Mouse (Mus musculus) CD4-positive helper T cell, adult 2 months (primary cell): ENCODE measurements around the gene Mmp15.
"Not testable (repeated sequence)": the region's sequence is repeated elsewhere in the genome, so short reads cannot be mapped to it uniquely, and the experiment has no call there.

Experiments used
- DNase-seq: peaks from one replicate; pipeline ENCODE4 v3.0.0-alpha.2; 2012; ENCODE audit warnings: low read depth, missing footprints, low spot score

Mmp15 gene

DNA sequence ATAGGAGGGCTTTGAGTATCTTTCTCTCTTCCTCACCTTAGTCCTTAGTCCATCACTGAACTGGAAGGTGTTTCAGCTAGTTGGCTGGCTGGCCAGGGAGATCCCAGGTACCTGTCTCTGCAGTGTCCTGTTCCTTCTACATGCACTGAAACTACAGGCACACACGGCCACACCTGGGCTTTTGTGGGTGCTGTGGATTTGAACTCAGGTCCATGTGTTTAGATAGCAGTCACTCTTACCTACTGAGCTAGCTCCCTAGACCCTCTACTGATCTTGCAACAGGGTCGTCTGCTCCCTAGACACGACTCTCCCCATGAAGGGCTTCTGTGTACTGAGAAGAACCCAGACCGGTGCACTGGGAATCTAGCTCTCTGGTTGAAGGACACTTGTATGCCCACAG lies 25.0 kb downstream of the Mmp15 start:
- DNase-seq: no peak

DNA sequence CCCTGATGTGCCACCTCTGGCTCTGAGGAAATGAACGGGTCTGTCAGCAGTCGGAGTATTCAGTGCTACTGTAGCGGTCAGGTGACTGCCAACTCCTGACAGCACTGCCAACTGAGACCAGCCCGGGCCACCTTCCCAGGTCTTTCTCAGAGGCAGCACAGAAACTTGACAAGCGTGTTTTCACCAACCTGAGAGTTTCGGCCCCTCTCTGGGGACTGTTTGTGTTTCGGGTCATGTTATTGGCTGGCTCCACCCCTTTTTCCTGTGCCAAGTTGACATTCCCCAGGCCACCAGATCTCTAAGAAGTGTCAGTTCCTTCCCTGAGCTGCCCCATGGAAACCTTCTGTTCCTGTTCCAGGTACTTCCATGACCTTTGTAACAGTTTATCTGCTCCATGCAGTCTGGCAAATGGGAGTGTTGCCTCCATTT lies 25.8 kb downstream of the Mmp15 start:
- no peak for DNase-seq

DNA sequence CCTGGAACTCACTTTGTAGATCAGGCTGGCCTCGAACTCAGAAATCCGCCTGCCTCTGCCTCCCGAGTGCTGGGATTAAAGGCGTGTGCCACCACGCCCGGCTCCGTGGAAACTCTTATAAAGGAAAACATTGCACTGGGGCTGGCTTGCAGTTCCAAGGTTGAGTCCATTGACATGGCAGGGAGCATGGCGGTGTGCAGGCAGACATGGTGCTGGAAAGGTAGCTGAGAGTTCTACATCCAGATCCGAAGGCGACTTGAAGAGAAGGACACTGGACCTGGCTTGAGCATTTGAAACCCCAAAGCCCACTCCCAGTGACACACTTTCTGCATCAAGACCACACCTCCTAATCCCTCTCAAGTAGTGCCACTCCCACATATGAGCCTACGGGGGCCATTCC lies 26.9 kb downstream of the Mmp15 start:
- not testable (repeated sequence) for DNase-seq

DNA sequence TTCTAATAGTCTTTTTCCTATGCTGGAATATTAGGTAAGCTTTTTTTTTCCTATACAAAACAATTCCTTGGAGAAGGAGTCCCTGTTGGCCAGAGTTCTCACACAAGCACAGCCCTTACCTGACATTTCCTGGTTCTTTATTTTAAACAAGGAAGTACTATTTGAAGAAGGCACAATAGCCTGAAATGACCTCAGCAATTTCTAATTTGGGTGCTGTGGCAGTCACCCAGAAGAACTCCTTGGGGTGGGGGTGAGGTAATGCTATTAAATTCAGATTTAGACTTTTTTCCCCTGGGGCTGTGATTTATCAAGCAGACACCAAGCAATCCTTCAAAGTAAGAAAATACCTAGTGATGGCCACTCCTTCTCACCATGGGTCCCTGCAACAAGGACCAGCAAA lies 28.9 kb downstream of the Mmp15 start:
- DNase-seq: no peak

DNA sequence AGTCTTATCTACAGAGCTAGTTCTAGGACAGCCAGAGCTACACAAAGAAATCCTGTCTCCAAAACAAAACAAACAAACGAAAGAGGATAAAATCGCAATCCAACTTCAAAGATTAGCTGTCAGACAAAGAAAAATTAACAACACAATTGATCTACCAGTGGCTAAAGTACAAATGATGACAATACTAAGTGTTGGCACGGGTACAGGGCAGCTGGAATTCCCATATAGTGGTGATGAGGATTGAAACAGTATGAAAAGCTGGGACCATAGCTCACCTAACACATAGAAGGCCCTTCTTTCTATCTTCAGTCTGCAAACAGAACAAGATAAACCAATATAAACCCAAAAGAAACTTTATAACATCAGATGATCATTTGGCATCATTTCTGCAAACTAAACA lies 29.5 kb downstream of the Mmp15 start:
- no peak for DNase-seq

DNA sequence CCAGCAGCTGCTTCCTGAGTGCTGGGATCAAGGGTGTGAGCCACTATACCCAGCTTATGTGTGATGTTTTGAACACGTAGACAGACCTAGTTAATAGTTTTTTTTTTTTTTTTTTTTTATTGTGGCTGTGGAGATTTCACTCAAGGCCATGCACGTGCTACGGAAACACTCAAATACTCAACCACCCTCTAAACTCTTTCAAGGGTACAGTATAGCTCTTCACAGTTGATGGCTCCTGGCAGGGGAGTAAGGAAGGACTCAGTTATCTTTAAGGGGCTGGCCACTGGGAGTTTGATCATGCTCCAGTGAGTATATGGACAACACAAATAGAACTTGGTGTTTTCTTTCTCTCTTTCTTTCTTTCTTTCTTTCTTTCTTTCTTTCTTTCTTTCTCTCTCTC lies 32.4 kb downstream of the Mmp15 start:
- DNase-seq: no peak

DNA sequence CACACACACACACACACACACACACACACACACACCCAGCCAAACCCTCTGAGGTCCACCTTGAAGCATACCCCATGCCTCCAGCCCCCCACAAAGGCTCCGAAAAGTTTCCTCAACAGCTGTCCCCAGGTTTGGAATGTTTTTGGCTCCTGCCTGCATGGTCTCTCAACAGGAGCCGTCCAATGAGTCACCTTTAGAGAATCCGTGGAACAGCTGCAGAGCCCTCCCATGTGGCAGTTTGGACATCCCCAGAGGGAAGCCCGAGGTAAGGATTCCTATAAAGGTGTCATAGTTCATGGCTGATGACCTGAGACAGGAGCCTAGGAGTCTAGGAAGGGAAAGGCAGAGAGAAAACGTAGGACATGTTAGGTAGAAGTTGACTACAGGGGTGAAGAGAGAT lies 34.0 kb downstream of the Mmp15 start:
- no peak for DNase-seq

DNA sequence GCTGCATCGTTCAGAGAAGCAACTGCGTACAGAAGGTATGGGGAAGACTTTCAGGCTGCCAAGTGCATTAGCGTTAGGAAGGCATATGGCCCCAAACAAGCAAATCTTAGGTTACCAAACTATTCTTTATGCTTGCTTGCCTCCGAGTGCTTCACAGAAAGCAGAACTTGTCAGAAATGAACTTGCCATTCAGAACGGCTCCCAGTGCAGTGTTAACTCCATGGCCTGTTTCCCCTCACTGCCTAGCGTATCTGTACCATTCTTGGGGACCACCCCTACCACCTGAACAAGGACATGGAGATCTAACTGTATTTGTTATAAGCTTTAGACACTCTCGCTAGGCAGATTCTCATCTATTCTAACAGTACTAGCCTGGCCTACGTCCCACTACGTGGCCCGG lies 35.2 kb downstream of the Mmp15 start:
- no peak for DNase-seq

DNA sequence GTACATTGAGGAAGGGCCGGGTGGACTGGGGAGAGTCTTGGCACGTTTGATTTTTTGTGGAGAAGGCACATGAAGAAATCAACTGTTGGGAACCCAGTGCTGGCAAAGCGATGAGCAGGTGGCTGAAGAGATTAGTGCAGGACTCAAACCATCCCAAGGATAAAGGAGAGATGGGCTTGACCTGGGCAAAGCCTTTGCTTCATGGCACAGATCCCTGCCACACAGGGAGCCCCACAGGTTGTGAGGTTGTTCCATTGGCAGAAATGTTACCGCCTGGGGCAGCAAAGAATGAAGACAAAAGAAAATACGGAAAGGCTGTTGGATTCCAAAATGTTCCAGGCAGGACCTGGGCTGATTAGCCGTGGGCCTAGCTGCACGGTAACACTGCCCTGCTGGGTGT lies 35.9 kb downstream of the Mmp15 start:
- DNase-seq: no peak

DNA sequence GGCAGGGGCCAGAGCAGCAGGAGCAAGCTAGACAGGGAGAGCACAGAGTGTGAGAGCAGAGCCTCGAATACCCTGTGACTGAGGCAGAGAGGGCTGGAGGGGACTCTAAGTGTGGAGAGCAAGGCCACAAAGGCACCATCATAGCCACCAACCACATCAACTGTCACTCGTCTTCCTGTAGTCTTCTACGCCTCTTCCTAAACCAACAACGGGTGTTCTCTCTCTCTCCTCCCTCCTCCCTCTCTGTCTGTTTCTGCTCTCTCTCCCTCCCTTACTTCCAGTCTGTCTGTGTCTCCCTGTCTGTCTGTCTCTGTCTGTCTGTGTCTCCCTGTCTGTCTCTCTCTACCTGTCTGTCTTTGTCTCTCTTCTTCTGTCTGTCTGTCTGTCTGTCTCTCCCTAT lies 38.2 kb downstream of the Mmp15 start:
- DNase-seq: peak; percentile 46

DNA sequence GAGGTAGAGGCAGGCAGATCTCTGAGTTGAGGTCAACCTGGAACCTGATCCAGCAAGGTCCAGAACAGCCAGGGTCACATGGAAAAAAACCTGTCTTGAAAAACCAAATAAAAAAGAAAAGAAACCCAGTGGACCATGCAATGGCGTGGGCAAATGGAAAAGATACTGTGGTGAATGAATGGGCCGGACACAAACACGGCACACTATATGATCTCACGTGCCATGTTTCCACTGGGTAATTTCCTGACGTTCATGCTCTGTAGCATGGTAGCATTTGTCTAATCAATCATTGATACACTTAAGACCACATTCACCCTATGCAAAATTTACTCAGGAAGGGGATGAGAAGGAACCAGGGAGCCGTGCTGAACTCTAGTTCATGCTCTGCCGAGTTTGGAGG lies 39.0 kb downstream of the Mmp15 start:
- DNase-seq: no peak

DNA sequence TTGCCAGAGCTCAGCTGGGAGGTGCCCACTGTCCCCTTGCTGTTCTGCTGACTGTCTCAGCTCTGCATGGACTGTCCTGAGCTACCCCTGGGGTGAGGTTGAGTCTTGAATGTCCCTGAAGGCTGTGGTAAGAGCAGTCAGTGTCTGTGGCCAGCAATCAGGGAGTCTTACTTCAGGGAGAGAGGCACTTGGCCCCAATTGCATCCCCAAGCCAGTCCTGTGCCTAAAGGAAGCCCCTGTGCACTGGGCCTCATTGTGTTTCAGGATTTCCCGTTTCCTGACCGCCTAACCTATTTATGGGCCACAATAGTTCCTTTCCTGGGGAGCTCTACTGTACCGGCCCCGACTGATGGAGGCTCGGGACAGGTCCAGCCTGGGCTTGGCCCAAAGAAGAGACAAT lies 40.5 kb downstream of the Mmp15 start:
- DNase-seq: no peak

DNA sequence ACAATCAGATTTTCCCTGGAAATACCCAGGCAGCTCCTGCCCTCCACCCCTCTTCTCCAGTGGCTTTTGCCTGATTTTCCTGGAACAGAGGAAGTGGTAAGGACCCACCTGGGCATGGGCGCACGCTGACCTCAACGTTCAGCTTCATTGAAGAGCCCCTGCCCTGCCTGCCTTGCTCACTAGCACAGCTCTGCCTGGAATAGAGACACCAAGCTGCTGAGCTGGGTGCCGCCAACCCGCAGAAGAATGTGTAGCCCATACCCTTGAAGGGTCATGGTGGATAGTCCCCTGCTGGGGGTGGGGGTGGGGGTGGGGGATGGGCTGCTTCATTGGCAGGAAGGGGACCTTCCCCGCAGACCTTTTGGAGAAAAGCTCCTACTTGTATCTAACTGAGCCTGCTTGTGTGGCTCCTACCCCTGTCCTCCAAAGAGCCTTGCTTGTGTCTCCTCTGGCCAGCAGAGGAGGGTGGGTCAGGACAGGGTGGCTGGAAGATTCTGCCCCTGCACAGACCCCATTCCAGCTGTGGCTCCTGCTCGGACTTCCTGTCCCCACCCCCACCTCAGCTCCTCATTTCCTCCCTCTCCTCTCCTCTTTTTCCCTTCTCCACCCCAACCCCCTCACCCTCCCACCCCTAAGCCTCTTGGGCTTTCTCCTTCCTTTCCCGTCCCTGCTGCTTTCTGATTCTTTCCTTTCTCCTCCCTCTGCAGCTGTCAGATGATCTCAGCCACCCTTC lies 43.3 kb downstream of the Mmp15 start:
- no peak for DNase-seq

DNA sequence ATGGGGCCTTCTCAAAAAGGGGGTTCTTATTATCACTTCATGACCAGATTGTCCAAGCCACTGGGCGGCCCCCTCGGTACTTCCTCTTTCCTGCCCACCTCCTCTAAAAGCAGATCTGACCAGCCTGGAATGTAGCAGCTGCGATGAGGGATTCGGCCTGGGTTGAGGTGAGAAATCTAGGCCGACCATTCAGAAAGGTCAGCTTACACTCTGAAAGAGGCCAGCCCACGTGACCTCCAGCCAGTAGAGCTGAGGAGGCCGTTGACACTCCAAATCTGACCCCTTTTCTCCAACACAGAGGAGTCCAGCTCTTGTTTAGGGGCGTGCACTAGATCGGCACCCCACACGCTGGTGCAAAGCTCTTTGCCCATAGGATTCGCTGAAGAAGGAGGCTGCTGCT lies 44.7 kb downstream of the Mmp15 start:
- no peak for DNase-seq

DNA sequence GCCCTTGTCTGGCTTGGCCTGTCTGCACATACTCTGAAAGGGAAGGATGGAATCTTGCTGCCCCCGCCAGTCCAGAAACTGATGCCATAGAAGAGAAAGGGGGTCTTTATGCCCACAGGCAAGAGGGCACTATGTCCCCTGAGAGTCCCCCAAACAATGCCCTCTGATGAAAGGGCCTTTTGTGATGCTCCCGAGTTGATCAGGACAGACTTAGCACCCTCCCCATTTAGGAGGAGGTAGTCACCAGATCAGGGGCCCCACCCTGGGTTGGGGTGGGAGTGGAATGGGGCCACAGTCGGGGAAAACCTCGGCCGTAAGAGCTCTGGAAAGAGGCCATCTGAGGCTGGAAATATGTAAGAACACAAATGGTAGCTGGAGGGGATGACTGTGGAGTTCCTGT lies 45.1 kb downstream of the Mmp15 start:
- DNase-seq: no peak

DNA sequence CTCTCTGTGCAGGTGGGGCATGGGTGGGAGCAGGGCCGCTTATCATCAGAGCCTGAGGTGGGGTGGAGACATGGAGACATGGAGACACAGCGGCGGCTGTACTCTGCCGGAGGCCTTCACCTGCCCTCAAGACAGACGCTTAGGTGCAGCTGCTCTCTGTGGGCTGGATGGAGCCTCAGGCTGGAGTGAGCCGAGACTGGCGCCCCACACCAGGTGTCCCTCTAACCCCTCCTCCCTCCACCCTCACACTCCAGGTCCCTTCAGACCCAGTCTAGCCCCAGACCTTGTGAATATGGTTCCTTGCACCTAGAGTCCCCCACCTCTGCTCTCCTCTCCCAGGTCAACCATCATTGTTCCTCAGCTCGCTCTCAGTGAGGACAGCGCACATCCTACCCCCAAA lies 47.1 kb downstream of the Mmp15 start:
- no peak for DNase-seq

DNA sequence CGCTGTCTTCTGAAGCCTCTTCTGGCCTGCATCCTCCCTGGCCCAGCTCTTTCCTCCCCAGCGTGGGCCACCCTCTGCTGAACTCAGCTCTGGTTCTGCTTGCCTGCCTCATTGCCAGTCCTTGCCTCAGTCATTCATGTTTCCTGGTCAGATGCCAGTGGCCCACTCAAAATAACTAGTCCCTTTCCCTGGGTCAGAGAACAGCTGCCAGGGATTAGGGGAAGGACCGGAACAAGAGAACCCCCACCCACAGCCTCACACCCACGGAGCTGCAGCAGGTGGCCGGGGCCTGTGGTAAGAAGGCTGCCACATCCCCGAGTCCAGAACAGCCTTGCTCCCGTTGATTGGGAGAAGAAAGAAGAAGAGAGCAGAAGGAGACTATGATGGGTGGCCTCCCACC lies 49.0 kb downstream of the Mmp15 start:
- no peak for DNase-seq

DNA sequence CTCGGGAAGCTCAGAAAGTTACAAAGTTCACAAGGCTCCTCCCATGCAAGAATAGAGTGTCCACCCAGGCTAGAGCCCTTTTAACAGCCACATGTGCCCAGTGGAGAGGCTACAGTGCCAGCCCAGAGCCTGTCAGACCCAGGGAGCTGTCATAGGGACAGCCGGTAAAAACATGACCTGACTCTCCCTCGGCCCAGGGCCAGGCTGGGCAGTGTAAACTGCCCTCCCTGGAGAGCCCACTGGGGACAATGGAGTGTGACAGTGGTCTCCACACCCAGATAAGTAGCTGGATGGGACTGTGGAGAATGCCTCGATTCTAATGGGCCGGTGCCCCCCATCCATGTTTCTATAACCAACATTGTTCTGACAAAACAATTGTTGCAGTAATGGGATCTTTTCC lies 57.5 kb downstream of the Mmp15 start:
- DNase-seq: no peak

DNA sequence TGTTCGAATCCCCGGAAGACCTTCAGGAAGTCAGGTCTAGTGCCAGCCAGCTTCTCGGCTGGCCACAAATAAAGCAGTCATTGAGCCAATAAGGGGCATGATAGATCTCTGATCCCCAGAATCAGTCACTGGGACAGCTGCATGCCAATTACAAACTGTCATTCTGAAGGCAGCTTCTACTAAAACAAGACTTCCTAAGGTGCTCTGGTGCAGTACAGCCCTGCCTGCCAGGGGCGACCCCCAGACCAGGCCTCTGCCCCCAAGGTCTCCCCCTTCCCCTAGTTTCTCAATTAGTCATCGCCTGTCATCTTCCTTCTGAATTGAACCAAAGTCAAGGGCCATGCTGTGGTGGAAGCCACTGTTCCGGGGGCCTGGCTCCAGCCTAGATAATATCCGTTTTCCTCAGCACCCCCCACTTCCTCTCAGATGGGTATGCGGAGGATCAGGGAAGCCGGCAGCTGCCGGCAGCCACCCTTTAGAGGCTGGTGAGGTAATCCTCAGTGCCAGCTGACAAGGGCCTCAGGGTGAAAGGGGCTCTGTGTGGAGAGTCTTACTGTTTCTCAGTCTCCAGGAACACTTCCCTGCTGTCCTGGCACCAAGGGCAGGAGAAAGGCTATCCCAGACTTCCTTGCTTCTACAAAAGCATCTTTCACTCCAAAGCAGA lies 59.4 kb downstream of the Mmp15 start:
- no peak for DNase-seq

DNA sequence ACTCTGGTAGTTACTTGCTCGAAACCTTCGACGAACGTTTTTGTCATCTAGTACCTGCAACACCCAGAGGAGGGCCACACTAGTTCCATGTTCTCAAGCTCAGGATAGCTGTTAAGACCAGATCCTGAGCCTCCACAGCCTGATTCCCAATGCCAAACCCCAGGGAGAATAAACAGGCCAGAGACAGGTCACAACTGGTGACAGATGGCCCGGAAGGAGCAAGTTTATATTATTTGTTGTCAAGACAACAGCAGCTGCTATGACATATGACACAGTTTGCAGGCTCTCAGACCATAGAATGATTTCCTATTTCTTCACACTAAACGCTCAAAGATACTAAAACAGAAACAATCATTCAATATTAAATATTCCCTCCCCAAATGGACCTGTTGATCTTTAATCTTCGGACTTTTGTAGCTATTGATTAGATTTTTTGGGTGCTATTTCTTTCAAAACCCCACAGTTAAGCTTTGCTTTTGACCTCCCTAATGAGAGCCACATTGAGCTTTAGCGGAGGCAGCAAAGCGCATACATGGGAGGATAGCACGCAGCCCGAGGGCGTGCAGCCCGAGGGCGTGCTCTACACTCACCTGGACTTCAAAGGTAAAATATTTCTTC lies 70.2 kb downstream of the Mmp15 start:
- no peak for DNase-seq
